Mouse (Mus musculus) ES-Bruce4 (cell line): ENCODE measurements around the gene Zswim1.

Experiments
- CTCF ChIP-seq: IDR thresholded peaks from one replicate; pipeline ENCODE4 v1.8.1; 2011; ENCODE audit warnings: low read depth, low read length
- EP300 ChIP-seq: IDR thresholded peaks from 2 replicates; pipeline ENCODE4 v1.6.1; 2011; ENCODE audit warnings: low read depth, low read length; ENCODE audit not compliant: insufficient read depth
- POLR2A ChIP-seq: IDR thresholded peaks from one replicate; pipeline ENCODE4 v1.8.1; 2011; ENCODE audit warnings: low read length; ENCODE audit not compliant: insufficient read depth

GRCm38 (mm10) chr2:164815821-164816220 lies 6.7 kb upstream of the Zswim1 start:
- TF ChIP-seq CTCF = no peak
- no peak for TF ChIP-seq POLR2A
- TF ChIP-seq EP300 = no peak
